10 mouse cellular contexts compared by ENCODE assay signal in genomic region chr6:99171901-99172588, GRCm38 (mm10).
A peak's percentile ranks its signal among the peaks of the same experiment; 100 is the strongest.
DNase-seq lines count a peak whose midpoint lies in the region; ATAC-seq and TF ChIP-seq lines count a peak whose summit lies in the region.
"Had no signal": no experiment of that assay in that cellular context is flagged by ENCODE, and none has a peak within 500 bp of the region (broad histone marks: within the 10 kb centered on the region; RNA-seq: fewer than 3 reads in every experiment).

No protein-coding gene starts in this region.

- H3K4me3 ChIP-seq in lung, postnatal 0 days (ENCODE audit: low read depth, low read length), result peak overlapping the region; percentile 30

- peak overlapping the region; percentile 95 for H3K27ac ChIP-seq in lung, postnatal 0 days (ENCODE audit: low read length)

- TF ChIP-seq EP300 in lung, postnatal 0 days (IDR thresholded peaks at IDR 0.05), result peak; percentile 97

- WGBS in lung, postnatal 0 days, result 32% methylated on average over 8 of the region's 8 CpGs

- H3K36me3 ChIP-seq in lung, postnatal 0 days (ENCODE audit: insufficient read depth, low read length), result no peaks in the 10 kb centered on the region

- H3K9ac ChIP-seq in lung, postnatal 0 days (replicated peaks; ENCODE audit: low read depth), result peak overlapping the region; percentile 41

- no peaks in the 10 kb centered on the region for H3K9me3 ChIP-seq in lung, postnatal 0 days (ENCODE audit: low read length)

- no peak for TF ChIP-seq CTCF in lung, postnatal 0 days (IDR thresholded peaks at IDR 0.05)

- peak; percentile 69 for ATAC-seq in lung, postnatal 0 days

- peak overlapping the region; percentile 47 for H3K4me2 ChIP-seq in lung, postnatal 0 days (replicated peaks; ENCODE audit: low read depth, low read length)

- peaks cover 22% of the 10 kb centered on the region for H3K4me1 ChIP-seq in lung, postnatal 0 days (ENCODE audit: insufficient read depth, low read depth, low read length)

- peak; percentile 20 to 43 for DNase-seq in cerebellum, postnatal 10 days
- no peak for DNase-seq in cerebellum, adult 11 months
- peak; percentile 54 for DNase-seq in CD4-positive helper T cell, adult 2 months (ENCODE audit: low read depth, low spot score)
- DNase-seq in heart, postnatal 4 days, result peak; percentile 25
- DNase-seq in lung, postnatal 0 days (ENCODE audit: low spot score), result peak; percentile 91
- no peak for DNase-seq in gastrocnemius, postnatal 25 days
- no peak for DNase-seq in cerebellum, adult 9-10 months
- no peak for DNase-seq in layer of hippocampus, postnatal 25 days (ENCODE audit: extremely low spot score in 1 of 2, low spot score in 1 of 2)
- DNase-seq: adrenal gland, postnatal 14 days; right cerebral cortex, postnatal 4 days had no signal

- H3K27me3 ChIP-seq in lung, postnatal 0 days (replicated peaks; ENCODE audit: insufficient read depth, low read length), result no peaks in the 10 kb centered on the region

Comparison
In these comparisons a context has a peak if more than half of its experiments do, and no peak if none do; other contexts are left out.
1. DNase-seq: peak in cerebellum, postnatal 10 days (2 of 2), CD4-positive helper T cell, adult 2 months (single experiment), heart, postnatal 4 days (single experiment) and lung, postnatal 0 days (single experiment); none in cerebellum, adult 11 months (single experiment), gastrocnemius, postnatal 25 days (single experiment), cerebellum, adult 9-10 months (single experiment) and layer of hippocampus, postnatal 25 days (0 of 2).